Mouse (Mus musculus) MEL (cell line): Measurements from ENCODE around the gene Wdr59. TPM values are rescaled to one million over a fixed set of nuclear protein-coding genes. Genes with fewer than 3 reads are reported as not detected.

ENCODE experiments used
- DNase-seq: peaks from one replicate; pipeline ENCODE4 v3.0.0; 2011; ENCODE audit warnings: low read depth, low spot score
- H3K27ac ChIP-seq: 2 replicates; pipeline ENCODE4 v1.5.1; 2012; ENCODE audit warnings: low read depth, mild to moderate bottlenecking, control low read depth, low read length, moderate library complexity; ENCODE audit not compliant: control insufficient read depth
- H3K27me3 ChIP-seq, 2 experiments: fragments of 150-350 bp in 1 of 2; sonication (generic) in 1 of 2; 2 replicates each; pipeline ENCODE4 v1.6.1; 2012; ENCODE audit warnings: low read length in 2 of 2, mild to moderate bottlenecking in 2 of 2, improper control_type of control experiment in 1 of 2, moderate library complexity in 1 of 2; ENCODE audit not compliant: insufficient read depth in 2 of 2, control insufficient read depth in 1 of 2
- H3K36me3 ChIP-seq, 2 experiments: 2 replicates each; pipeline ENCODE4 v1.6.1; 2012 to 2014; ENCODE audit warnings: low read length in 2 of 2, improper control_type of control experiment in 1 of 2, inconsistent platforms in 1 of 2, mild to moderate bottlenecking in 1 of 2; ENCODE audit not compliant: insufficient read depth in 2 of 2, control insufficient read depth in 1 of 2
- H3K4me1 ChIP-seq, 2 experiments: fragments of 150-350 bp in 1 of 2; sonication (generic) in 1 of 2; 2 replicates each; pipeline ENCODE4 v1.6.1; 2012; ENCODE audit warnings: low read length in 2 of 2, improper control_type of control experiment in 1 of 2, mild to moderate bottlenecking in 1 of 2; ENCODE audit not compliant: insufficient read depth in 2 of 2, control insufficient read depth in 1 of 2
- H3K4me3 ChIP-seq, 2 experiments: fragments of 150-350 bp in 1 of 2; sonication (generic) in 1 of 2; 2 replicates each; pipeline ENCODE4 v1.5.1; 2012; ENCODE audit warnings: low read depth in 2 of 2, low read length in 2 of 2, mild to moderate bottlenecking in 2 of 2, moderate library complexity in 2 of 2, control low read depth in 1 of 2, improper control_type of control experiment in 1 of 2; ENCODE audit not compliant: control insufficient read depth in 1 of 2, insufficient read depth in 1 of 2
- H3K79me2 ChIP-seq: 2 replicates; pipeline ENCODE4 v1.6.1; 2012; ENCODE audit warnings: mild to moderate bottlenecking, low read length, moderate library complexity; ENCODE audit not compliant: control insufficient read depth, poor library complexity, insufficient read depth
- H3K9ac ChIP-seq: 2 replicates; pipeline ENCODE4 v1.6.1; 2012; ENCODE audit warnings: low read depth, mild to moderate bottlenecking, control low read depth, low read length, moderate library complexity; ENCODE audit not compliant: control insufficient read depth, poor library complexity, severe bottlenecking
- H3K9me3 ChIP-seq: fragments of 150-350 bp; sonication (generic); replicated peaks from 2 replicates; pipeline ENCODE4 v1.6.1; 2012; ENCODE audit warnings: mild to moderate bottlenecking, low read length, improper control_type of control experiment, moderate library complexity; ENCODE audit not compliant: insufficient read depth
- CHD1 ChIP-seq: IDR thresholded peaks from 2 replicates; pipeline ENCODE4 v1.6.1; 2012; ENCODE audit warnings: low read depth, mild to moderate bottlenecking, inconsistent platforms, low read length, improper control_type of control experiment
- EP300 ChIP-seq, 2 experiments: IDR thresholded peaks; 2 replicates each; pipeline ENCODE4 v1.6.1; 2011; ENCODE audit warnings: improper control_type of control experiment in 2 of 2, low read length in 2 of 2, low read depth in 1 of 2, mild to moderate bottlenecking in 1 of 2
- GATA1 ChIP-seq: IDR thresholded peaks from 2 replicates; pipeline ENCODE4 v1.6.1; 2011; ENCODE audit warnings: low read depth, low read length, improper control_type of control experiment
- MYB ChIP-seq: IDR thresholded peaks from 2 replicates; pipeline ENCODE4 v1.6.1; 2011; ENCODE audit warnings: mild to moderate bottlenecking, low read depth, low read length, improper control_type of control experiment
- NELFE ChIP-seq: IDR thresholded peaks from 2 replicates; pipeline ENCODE4 v1.6.1; 2011; ENCODE audit warnings: low read depth, low read length, improper control_type of control experiment
- POLR2AphosphoS5 ChIP-seq: IDR thresholded peaks from 2 replicates; pipeline ENCODE4 v1.6.1; 2012; ENCODE audit warnings: low read depth, borderline replicate concordance, mild to moderate bottlenecking, inconsistent platforms, low read length, moderate library complexity, mixed read lengths
- RAD21 ChIP-seq: IDR thresholded peaks from 2 replicates; pipeline ENCODE4 v1.6.1; 2011; ENCODE audit warnings: mild to moderate bottlenecking, low read depth, low read length, improper control_type of control experiment
- RCOR1 ChIP-seq: IDR thresholded peaks from 2 replicates; pipeline ENCODE4 v1.6.1; 2012; ENCODE audit warnings: low read depth, mild to moderate bottlenecking, inconsistent platforms, low read length, improper control_type of control experiment
- TAL1 ChIP-seq: IDR thresholded peaks from 2 replicates; pipeline ENCODE4 v1.6.1; 2012; ENCODE audit warnings: mild to moderate bottlenecking, inconsistent platforms, low read length, moderate library complexity, mixed read lengths
- TBP ChIP-seq: IDR thresholded peaks from 2 replicates; pipeline ENCODE4 v1.8.0; 2011; ENCODE audit warnings: low read depth, low read length, improper control_type of control experiment
- TCF12 ChIP-seq: IDR thresholded peaks from 2 replicates; pipeline ENCODE4 v1.6.1; 2014; ENCODE audit warnings: low read depth, mild to moderate bottlenecking, inconsistent platforms, low read length, improper control_type of control experiment, moderate library complexity
- UBTF ChIP-seq: IDR thresholded peaks from 2 replicates; pipeline ENCODE4 v1.6.1; 2012; ENCODE audit warnings: low read depth, mild to moderate bottlenecking, inconsistent platforms, low read length, improper control_type of control experiment, moderate library complexity, borderline replicate concordance; ENCODE audit not compliant: insufficient read depth
- USF1 ChIP-seq: IDR thresholded peaks from 2 replicates; pipeline ENCODE4 v1.6.1; 2014; ENCODE audit warnings: low read depth, mild to moderate bottlenecking, inconsistent platforms, low read length, improper control_type of control experiment, moderate library complexity
- ZMIZ1 ChIP-seq: IDR thresholded peaks from 2 replicates; pipeline ENCODE4 v1.6.1; 2012; ENCODE audit warnings: low read depth, mild to moderate bottlenecking, inconsistent platforms, low read length, improper control_type of control experiment, moderate library complexity
- polyA plus RNA-seq, 2 experiments: library from polyadenylated mRNA; stranded (reverse) in 1 of 2; unstranded in 1 of 2; fragments of >175 nt in 1 of 2; fragments of >200 nt in 1 of 2; gene quantifications; 2 replicates each; pipeline versions ENCODE4 v1.2.1 to v1.2.4; 2012; ENCODE audit warnings: low replicate concordance in 2 of 2, low read depth in 1 of 2; ENCODE audit not compliant: insufficient read length in 2 of 2, insufficient read depth in 1 of 2, missing spikeins in 1 of 2
- total RNA-seq: library from RNA; depleted of rRNA; stranded (reverse); fragments of 300-350 nt; gene quantifications from 2 replicates; pipeline ENCODE4 v1.2.3, GENCODE M21; 2012

Wdr59 gene
- total and polyA plus RNA-seq, 3 experiments, result 6.5 to 16.6 TPM; not detected in 1

DNA sequence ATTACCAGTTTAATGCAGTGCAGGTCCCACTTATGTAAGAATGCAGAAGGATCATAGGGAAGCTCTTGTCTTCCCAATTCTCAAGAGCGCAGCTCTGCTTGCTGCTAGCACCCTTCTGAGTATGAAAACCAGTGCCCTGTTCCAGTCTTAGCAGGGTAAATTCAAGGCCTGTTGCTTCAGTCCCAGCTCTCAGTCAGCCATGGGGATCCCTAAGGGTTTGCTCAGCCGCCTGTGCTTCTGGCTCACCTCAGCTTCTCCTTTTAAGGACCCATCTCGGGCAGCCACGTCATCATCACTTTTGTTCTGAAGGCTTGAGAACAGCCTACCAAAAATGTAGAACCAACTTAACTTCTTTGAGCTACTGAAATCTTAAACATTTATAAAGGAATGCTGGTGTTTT is 39.9 kb upstream of the Wdr59 start:
- H3K27ac ChIP-seq, result no peak overlapping the region
- H3K4me3 ChIP-seq, result no peak overlapping the region
- H3K36me3 ChIP-seq, result peaks cover 0 to 42% of the 10 kb centered on the region in 2 experiments; a peak in 2 of 4 replicates
- no peaks in the 10 kb centered on the region for H3K27me3 ChIP-seq
- TF ChIP-seq GATA1 (no peak), RCOR1 (no peak), USF1 (0 out of 2 replicates have a peak, but pooled peaks have one; percentile 12), MYB (no peak), RAD21 (no peak)
- H3K79me2 ChIP-seq, result peaks cover 6% of the 10 kb centered on the region
- DNase-seq, result peak; percentile 48
- no peaks in the 10 kb centered on the region for H3K9me3 ChIP-seq
- H3K9ac ChIP-seq, result no peak overlapping the region
- peaks cover 33 to 44% of the 10 kb centered on the region in 2 experiments for H3K4me1 ChIP-seq

DNA sequence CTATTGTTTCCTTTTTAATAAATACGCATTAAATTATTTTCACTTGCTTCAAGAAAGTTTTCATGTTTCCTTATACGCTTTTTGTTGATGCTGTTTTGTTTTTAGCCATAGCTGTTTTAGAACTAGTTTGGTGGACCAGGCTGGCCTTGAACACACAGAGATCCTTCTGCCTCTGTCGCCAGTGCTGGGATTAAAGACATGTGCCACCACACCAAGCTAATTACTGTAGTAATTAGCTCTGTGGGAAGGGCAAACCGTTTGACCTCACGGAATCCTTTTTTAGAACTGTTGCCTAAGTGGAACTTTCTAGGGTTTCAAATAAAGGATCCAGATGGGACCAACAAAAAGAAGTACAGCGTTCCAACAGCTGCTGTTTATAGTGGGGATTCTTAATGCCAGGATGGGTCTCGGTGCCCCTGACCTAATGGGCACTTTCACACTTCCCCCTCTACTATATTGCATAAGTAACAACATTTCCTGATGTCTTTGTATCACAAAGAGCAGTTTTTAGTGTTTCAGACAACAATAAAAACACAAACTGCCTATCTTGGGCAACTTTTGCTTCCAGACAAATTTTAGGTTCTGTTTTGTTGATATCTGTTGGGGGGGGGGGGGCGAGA is 29.7 kb upstream of the Wdr59 start:
- peaks cover 11% of the 10 kb centered on the region; the same call in 1 of the 2 replicates for H3K79me2 ChIP-seq
- H3K9ac ChIP-seq, result no peak overlapping the region
- H3K36me3 ChIP-seq, result peaks cover 0 to 6% of the 10 kb centered on the region in 2 experiments; a peak in 3 of 4 replicates
- no peaks in the 10 kb centered on the region for H3K9me3 ChIP-seq
- DNase-seq, result no peak
- H3K27me3 ChIP-seq, result no peaks in the 10 kb centered on the region
- peaks cover 5 to 6% of the 10 kb centered on the region in 2 experiments; a peak in 1 of 4 replicates for H3K4me1 ChIP-seq
- no peak overlapping the region for H3K4me3 ChIP-seq
- no peak for TF ChIP-seq ZMIZ1
- H3K27ac ChIP-seq, result no peak overlapping the region

DNA sequence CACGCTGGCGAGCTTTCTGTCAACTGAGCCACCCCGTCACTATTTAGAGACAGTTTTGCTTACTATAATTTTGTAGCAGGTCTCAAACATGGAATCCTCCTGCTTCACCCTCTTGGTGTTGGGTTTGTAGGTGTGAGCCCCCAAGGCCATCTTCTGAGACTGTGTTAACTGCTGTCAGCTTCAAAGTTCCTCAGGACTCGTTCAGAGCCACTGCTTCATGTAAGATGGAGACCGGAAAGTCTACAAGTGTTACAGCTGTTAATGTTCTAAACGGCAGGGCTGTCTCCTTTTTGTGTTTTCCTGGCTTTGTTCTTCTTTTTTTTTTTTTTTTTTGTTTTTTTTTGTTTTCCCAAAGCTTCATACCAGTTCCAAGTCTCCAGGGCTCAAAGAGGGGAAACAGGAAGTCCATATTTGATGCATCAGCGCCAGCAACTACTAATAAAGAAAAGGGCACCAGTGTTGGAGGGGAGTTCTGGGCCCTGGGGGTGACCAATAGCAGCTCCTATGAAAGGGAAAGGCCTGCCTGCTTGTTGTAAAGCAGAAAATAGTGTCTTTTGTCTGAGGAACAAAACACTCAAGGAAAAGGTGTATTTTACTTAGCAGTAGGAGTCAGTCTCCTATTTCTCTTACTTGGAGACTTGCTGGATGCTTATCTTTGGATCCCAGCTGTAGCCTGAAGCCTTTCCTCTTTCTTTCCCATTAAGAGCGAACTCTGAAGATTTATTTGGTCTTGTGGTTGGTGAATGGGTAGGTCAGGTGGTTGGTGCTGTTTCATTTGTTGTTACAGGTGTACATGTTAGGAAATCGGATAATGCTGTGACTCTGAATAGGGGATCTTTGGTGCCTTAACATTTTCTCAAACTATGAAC is 28.3 kb upstream of the Wdr59 start:
- peaks cover 17% of the 10 kb centered on the region for H3K79me2 ChIP-seq
- peaks cover 0 to 14% of the 10 kb centered on the region in 2 experiments; a peak in 3 of 4 replicates for H3K36me3 ChIP-seq
- H3K27ac ChIP-seq, result no peak overlapping the region
- no peak for TF ChIP-seq TBP
- TF ChIP-seq USF1, result peak; percentile 28; the same call in 1 of the 2 replicates
- no peak for TF ChIP-seq UBTF
- TF ChIP-seq CHD1, result no peak
- TF ChIP-seq NELFE, result no peak
- TF ChIP-seq POLR2AphosphoS5, result no peak
- TF ChIP-seq TAL1, result peak; percentile 85
- 0 out of 2 replicates have a peak, but pooled peaks have one; percentile 33 for TF ChIP-seq GATA1
- no peak for TF ChIP-seq RAD21
- peak in 1 of 2 experiments; percentile 53; a peak in 1 of 4 replicates for TF ChIP-seq EP300 (IDR thresholded peaks at IDR 0.05; ENCODE audit: low read depth in 1 of 2, low read length in 2 of 2)
- TF ChIP-seq RCOR1, result 0 out of 2 replicates have a peak, but pooled peaks have one; percentile 25
- 0 out of 2 replicates have a peak, but pooled peaks have one; percentile 25 for TF ChIP-seq TCF12
- no peak overlapping the region for H3K9ac ChIP-seq
- DNase-seq, result peak; percentile 43
- no peak overlapping the region for H3K4me3 ChIP-seq
- no peaks in the 10 kb centered on the region for H3K27me3 ChIP-seq
- H3K4me1 ChIP-seq, result peaks cover 11 to 13% of the 10 kb centered on the region in 2 experiments
- no peaks in the 10 kb centered on the region for H3K9me3 ChIP-seq
